Mouse (Mus musculus): ENCODE data around the gene Arl15. TPM values are rescaled to one million over a fixed set of nuclear protein-coding genes. Genes with fewer than 3 reads are reported as not detected.

Arl15 gene
- polyA plus RNA-seq, 1 experiment: 1.3 TPM

DNA sequence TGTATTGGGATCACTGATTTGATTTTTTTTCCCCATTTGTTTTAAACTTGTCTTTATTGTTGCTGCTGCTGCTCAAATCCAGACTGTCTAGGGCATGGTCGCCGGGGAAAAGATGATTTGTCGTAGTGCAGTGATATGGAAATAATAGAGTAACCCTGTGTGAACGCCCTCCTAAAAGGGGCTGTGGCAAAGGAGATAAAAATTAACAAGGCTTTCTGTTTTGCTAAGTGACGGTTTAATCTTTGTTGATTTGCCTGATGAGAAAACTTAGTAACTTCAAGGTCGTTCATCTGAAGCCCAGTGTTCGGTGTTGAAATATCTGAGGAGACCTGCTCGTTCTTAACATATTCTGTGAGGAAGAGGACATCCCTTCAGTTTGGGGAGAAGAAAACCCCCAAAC is 19.8 kb downstream of the Arl15 start:
- Histone ChIP-seq H3K4me3 (ENCODE audit: extremely low read depth, insufficient read depth, insufficient read length) (no peak overlapping the region), H3K27me3 (ENCODE audit: control insufficient read depth, insufficient read depth, low read length) (no peaks in the 10 kb centered on the region), H3K4me1 (ENCODE audit: control insufficient read depth, insufficient read depth, insufficient read length) (no peaks in the 10 kb centered on the region), H3K36me3 (ENCODE audit: control insufficient read depth, insufficient read depth, low read length) (no peaks in the 10 kb centered on the region), H3K27ac (ENCODE audit: insufficient read depth, low read length) (no peak overlapping the region)
- WGBS: 89% methylated on average over 8 of the region's 8 CpGs
- TF ChIP-seq CTCF (IDR thresholded peaks at IDR 0.05; ENCODE audit: extremely low read depth, insufficient read depth, insufficient read length, insufficient replicate concordance): no peak
- TF ChIP-seq POLR2A (IDR thresholded peaks at IDR 0.05; ENCODE audit: low read depth, low read length): no peak
- no peak for DNase-seq (ENCODE audit: low read depth in 1 of 2, low spot score in 2 of 2)

GRCm38 (mm10) chr13:113815697-113816420 is 21.6 kb downstream of the Arl15 start:
- DNase-seq (ENCODE audit: low read depth in 1 of 2, low spot score in 2 of 2): no peak
- Histone ChIP-seq H3K27me3 (ENCODE audit: control insufficient read depth, insufficient read depth, low read length) (no peaks in the 10 kb centered on the region), H3K36me3 (ENCODE audit: control insufficient read depth, insufficient read depth, low read length) (no peaks in the 10 kb centered on the region), H3K4me3 (ENCODE audit: extremely low read depth, insufficient read depth, insufficient read length) (no peak overlapping the region), H3K4me1 (ENCODE audit: control insufficient read depth, insufficient read depth, insufficient read length) (no peaks in the 10 kb centered on the region), H3K27ac (ENCODE audit: insufficient read depth, low read length) (no peak overlapping the region)
- WGBS: 76% methylated on average over 15 of the region's 15 CpGs
- TF ChIP-seq CTCF (IDR thresholded peaks at IDR 0.05; ENCODE audit: extremely low read depth, insufficient read depth, insufficient read length, insufficient replicate concordance) (no peak), POLR2A (IDR thresholded peaks at IDR 0.05; ENCODE audit: low read depth, low read length) (no peak)

DNA sequence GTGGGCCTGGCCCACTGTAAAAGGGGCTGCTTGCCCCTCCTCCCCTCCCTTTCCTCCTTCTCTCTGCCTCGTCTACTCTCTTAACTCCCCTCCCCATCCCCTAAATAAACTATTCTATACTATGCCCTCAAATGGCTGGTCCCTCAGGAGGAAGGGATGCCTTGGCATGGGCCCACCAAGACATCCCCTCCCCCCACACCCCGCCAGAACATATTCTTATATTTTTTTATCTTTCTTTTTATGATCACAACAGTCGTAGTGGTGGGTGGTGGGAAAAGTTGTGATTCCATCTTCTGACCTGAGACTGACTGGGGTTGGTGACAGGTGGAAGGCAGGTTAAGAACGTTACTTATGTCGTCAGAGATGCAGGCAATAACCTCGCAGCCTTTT is 22.1 kb downstream of the Arl15 start:
- H3K4me3 ChIP-seq (ENCODE audit: extremely low read depth, insufficient read depth, insufficient read length): no peak overlapping the region
- H3K4me1 ChIP-seq (ENCODE audit: control insufficient read depth, insufficient read depth, insufficient read length): no peaks in the 10 kb centered on the region
- TF ChIP-seq CTCF (IDR thresholded peaks at IDR 0.05; ENCODE audit: extremely low read depth, insufficient read depth, insufficient read length, insufficient replicate concordance) (no peak), POLR2A (IDR thresholded peaks at IDR 0.05; ENCODE audit: low read depth, low read length) (no peak)
- no peak overlapping the region for H3K27ac ChIP-seq (ENCODE audit: insufficient read depth, low read length)
- H3K36me3 ChIP-seq (ENCODE audit: control insufficient read depth, insufficient read depth, low read length): no peaks in the 10 kb centered on the region
- H3K27me3 ChIP-seq (ENCODE audit: control insufficient read depth, insufficient read depth, low read length): no peaks in the 10 kb centered on the region
- DNase-seq (ENCODE audit: low read depth in 1 of 2, low spot score in 2 of 2): no peak
- 85% methylated on average over 6 of the region's 6 CpGs for WGBS

GRCm38 (mm10) chr13:113819006-113819405 is 24.7 kb downstream of the Arl15 start:
- H3K36me3 ChIP-seq (ENCODE audit: control insufficient read depth, insufficient read depth, low read length): no peaks in the 10 kb centered on the region
- TF ChIP-seq POLR2A (IDR thresholded peaks at IDR 0.05; ENCODE audit: low read depth, low read length): no peak
- no peak for TF ChIP-seq CTCF (IDR thresholded peaks at IDR 0.05; ENCODE audit: extremely low read depth, insufficient read depth, insufficient read length, insufficient replicate concordance)
- H3K4me1 ChIP-seq (ENCODE audit: control insufficient read depth, insufficient read depth, insufficient read length): no peaks in the 10 kb centered on the region
- H3K27me3 ChIP-seq (ENCODE audit: control insufficient read depth, insufficient read depth, low read length): no peaks in the 10 kb centered on the region
- no peak overlapping the region for H3K27ac ChIP-seq (ENCODE audit: insufficient read depth, low read length)
- no peak overlapping the region for H3K4me3 ChIP-seq (ENCODE audit: extremely low read depth, insufficient read depth, insufficient read length)
- DNase-seq (ENCODE audit: low read depth in 1 of 2, low spot score in 2 of 2): no peak
- WGBS: 90% methylated on average over 7 of the region's 7 CpGs

GRCm38 (mm10) chr13:113820176-113820575 is 25.9 kb downstream of the Arl15 start:
- Histone ChIP-seq H3K27me3 (ENCODE audit: control insufficient read depth, insufficient read depth, low read length) (no peaks in the 10 kb centered on the region), H3K4me3 (ENCODE audit: extremely low read depth, insufficient read depth, insufficient read length) (no peak overlapping the region), H3K4me1 (ENCODE audit: control insufficient read depth, insufficient read depth, insufficient read length) (no peaks in the 10 kb centered on the region), H3K27ac (ENCODE audit: insufficient read depth, low read length) (no peak overlapping the region), H3K36me3 (ENCODE audit: control insufficient read depth, insufficient read depth, low read length) (no peaks in the 10 kb centered on the region)
- no peak for DNase-seq (ENCODE audit: low read depth in 1 of 2, low spot score in 2 of 2)
- TF ChIP-seq CTCF (IDR thresholded peaks at IDR 0.05; ENCODE audit: extremely low read depth, insufficient read depth, insufficient read length, insufficient replicate concordance) (no peak), POLR2A (IDR thresholded peaks at IDR 0.05; ENCODE audit: low read depth, low read length) (no peak)
- 93% methylated on average over 3 of the region's 3 CpGs for WGBS

DNA sequence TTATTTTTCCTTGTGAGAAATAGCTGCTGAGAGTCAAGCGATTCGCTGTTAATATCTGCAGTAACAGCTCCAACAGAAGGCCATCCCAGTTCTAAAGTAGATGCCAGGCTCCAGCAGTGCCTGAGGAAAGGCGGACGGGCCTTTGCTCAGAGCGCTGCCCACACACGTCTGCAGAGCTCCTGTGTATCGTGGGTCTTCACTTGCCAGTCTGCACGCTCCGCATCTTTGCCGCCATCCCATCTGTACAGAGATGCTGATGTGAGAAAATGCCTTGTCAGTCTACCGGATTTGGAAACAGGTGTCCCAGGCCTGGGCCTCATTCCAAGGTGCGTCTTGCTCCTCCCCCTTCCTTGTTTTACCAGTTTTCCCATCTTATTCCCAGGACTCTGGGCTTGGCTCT is 27.6 kb downstream of the Arl15 start:
- H3K27ac ChIP-seq (ENCODE audit: insufficient read depth, low read length): no peak overlapping the region
- no peaks in the 10 kb centered on the region for H3K4me1 ChIP-seq (ENCODE audit: control insufficient read depth, insufficient read depth, insufficient read length)
- 95% methylated on average over 12 of the region's 12 CpGs for WGBS
- no peak overlapping the region for H3K4me3 ChIP-seq (ENCODE audit: extremely low read depth, insufficient read depth, insufficient read length)
- DNase-seq (ENCODE audit: low read depth in 1 of 2, low spot score in 2 of 2): no peak
- H3K36me3 ChIP-seq (ENCODE audit: control insufficient read depth, insufficient read depth, low read length): no peaks in the 10 kb centered on the region
- H3K27me3 ChIP-seq (ENCODE audit: control insufficient read depth, insufficient read depth, low read length): no peaks in the 10 kb centered on the region
- TF ChIP-seq POLR2A (IDR thresholded peaks at IDR 0.05; ENCODE audit: low read depth, low read length): no peak
- TF ChIP-seq CTCF (IDR thresholded peaks at IDR 0.05; ENCODE audit: extremely low read depth, insufficient read depth, insufficient read length, insufficient replicate concordance): no peak

DNA sequence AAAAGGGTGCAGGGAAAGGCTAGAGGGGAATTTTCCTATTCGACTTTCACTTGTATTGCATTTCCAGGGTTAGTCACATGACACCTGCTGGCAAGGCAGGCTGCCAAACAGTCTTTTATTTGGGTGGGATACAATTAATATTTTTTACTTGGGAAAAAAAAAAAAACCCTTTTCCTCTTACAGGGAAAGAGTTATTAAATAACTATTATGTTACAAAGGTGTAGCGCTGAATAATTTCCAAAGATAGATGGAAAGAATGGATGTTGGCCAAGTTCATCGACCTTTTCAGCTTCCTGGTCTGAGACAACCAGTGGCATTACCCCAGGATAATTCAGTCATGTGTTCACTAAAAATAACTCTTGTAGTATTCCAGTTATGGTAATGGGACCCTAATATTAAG is 29.7 kb downstream of the Arl15 start:
- Histone ChIP-seq H3K27me3 (ENCODE audit: control insufficient read depth, insufficient read depth, low read length) (no peaks in the 10 kb centered on the region), H3K36me3 (ENCODE audit: control insufficient read depth, insufficient read depth, low read length) (no peaks in the 10 kb centered on the region), H3K4me3 (ENCODE audit: extremely low read depth, insufficient read depth, insufficient read length) (no peak overlapping the region), H3K27ac (ENCODE audit: insufficient read depth, low read length) (no peak overlapping the region), H3K4me1 (ENCODE audit: control insufficient read depth, insufficient read depth, insufficient read length) (no peaks in the 10 kb centered on the region)
- WGBS: 84% methylated on average over 3 of the region's 3 CpGs
- DNase-seq (ENCODE audit: low read depth in 1 of 2, low spot score in 2 of 2): no peak
- TF ChIP-seq CTCF (IDR thresholded peaks at IDR 0.05; ENCODE audit: extremely low read depth, insufficient read depth, insufficient read length, insufficient replicate concordance) (no peak), POLR2A (IDR thresholded peaks at IDR 0.05; ENCODE audit: low read depth, low read length) (no peak)
